Mouse (Mus musculus): Measurements from ENCODE around the gene Kansl2. TPM values are rescaled to one million over a fixed set of nuclear protein-coding genes. Genes with fewer than 3 reads are reported as not detected.
"Not testable (repeated sequence)": the region's sequence is repeated elsewhere in the genome, so short reads cannot be mapped to it uniquely, and the experiment has no call there.

Kansl2 gene
- polyA plus RNA-seq, 1 experiment from 2014 or later = 123 TPM

DNA sequence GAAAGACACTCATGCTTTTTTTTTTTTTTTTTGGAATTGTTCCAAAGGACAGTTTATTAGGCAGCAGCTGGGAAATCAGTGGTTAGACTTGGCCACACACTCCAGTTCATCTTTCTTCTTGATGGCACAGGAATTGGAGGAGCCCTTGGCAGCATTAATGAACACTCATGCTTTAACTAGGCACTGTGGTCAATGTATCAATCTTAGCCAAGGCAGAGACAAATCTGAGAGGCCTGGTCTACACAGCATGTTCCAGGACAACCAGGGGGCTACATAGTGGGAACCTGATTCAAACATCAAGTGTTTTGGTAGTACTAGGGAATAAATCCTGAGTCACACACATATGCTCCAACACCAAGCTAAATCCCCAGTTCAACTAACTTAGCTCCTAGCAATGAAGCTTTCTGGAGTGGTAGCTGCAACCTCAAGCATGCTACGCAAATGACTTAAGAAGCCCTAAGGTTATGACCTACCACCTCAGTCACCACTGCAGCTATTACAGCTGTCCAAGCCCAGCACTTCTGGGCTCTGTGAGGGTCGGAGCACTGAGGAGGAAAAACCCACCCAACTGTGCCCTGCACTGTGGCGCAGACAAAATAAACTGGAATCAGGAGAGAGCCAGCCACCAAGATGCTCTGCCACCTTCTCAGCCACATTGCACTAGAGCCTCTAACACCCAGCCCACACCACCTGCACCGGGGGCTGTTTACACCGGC, 6.8 kb downstream of the Kansl2 start:
- H3K4me3 ChIP-seq (ENCODE audit: low read length) = no peak overlapping the region
- H3K36me3 ChIP-seq (ENCODE audit: control insufficient read depth, insufficient read depth, low read length) = peaks cover 97% of the 10 kb centered on the region
- no peaks in the 10 kb centered on the region for H3K9me3 ChIP-seq (ENCODE audit: control insufficient read depth, low read length)
- H3K4me1 ChIP-seq (ENCODE audit: control insufficient read depth, insufficient read depth, low read length) = peaks cover 2% of the 10 kb centered on the region; the same call in 1 of the 2 replicates
- WGBS = 90% methylated on average over 5 of the region's 5 CpGs
- no peak overlapping the region for H3K4me2 ChIP-seq (replicated peaks; ENCODE audit: low read depth, low read length)
- H3K9ac ChIP-seq (ENCODE audit: low read depth, low read length) = no peak overlapping the region
- no peak for ATAC-seq (ENCODE audit: low FRiP score, low TSS enrichment)
- H3K27me3 ChIP-seq (ENCODE audit: control insufficient read depth, insufficient read depth, low read length) = no peaks in the 10 kb centered on the region
- H3K27ac ChIP-seq (ENCODE audit: low read depth, low read length) = no peak overlapping the region

- Histone ChIP-seq H3K27me3 (ENCODE audit: control insufficient read depth, insufficient read depth, low read length) (no peaks in the 10 kb centered on the region), H3K9me3 (ENCODE audit: control insufficient read depth, low read length) (no peaks in the 10 kb centered on the region), H3K27ac (ENCODE audit: low read depth, low read length) (no peak overlapping the region), H3K4me2 (replicated peaks; ENCODE audit: low read depth, low read length) (no peak overlapping the region), H3K4me3 (ENCODE audit: low read length) (no peak overlapping the region), H3K36me3 (ENCODE audit: control insufficient read depth, insufficient read depth, low read length) (peaks cover 97% of the 10 kb centered on the region), H3K4me1 (ENCODE audit: control insufficient read depth, insufficient read depth, low read length) (no peaks in the 10 kb centered on the region), H3K9ac (ENCODE audit: low read depth, low read length) (no peak overlapping the region)
- WGBS = 85% methylated on average over 5 of the region's 5 CpGs
- no peak for ATAC-seq (ENCODE audit: low FRiP score, low TSS enrichment)
Observed at GRCm38 (mm10) chr15:98526057-98526456, 8.0 kb downstream of the Kansl2 start.

- H3K36me3 ChIP-seq (ENCODE audit: control insufficient read depth, insufficient read depth, low read length) = peaks cover 77% of the 10 kb centered on the region
- 83% methylated on average over 3 of the region's 3 CpGs for WGBS
Observed at GRCm38 (mm10) chr15:98521245-98521644, 12.8 kb downstream of the Kansl2 start.

GRCm38 (mm10) chr15:98517380-98518355, 16.4 kb downstream of the Kansl2 start:
- H3K4me2 ChIP-seq (replicated peaks; ENCODE audit: low read depth, low read length) = no peak overlapping the region
- H3K9ac ChIP-seq (ENCODE audit: low read depth, low read length) = no peak overlapping the region
- H3K4me1 ChIP-seq (ENCODE audit: control insufficient read depth, insufficient read depth, low read length) = no peaks in the 10 kb centered on the region
- H3K27me3 ChIP-seq (ENCODE audit: control insufficient read depth, insufficient read depth, low read length) = no peaks in the 10 kb centered on the region
- no peaks in the 10 kb centered on the region for H3K9me3 ChIP-seq (ENCODE audit: control insufficient read depth, low read length)
- WGBS = 71% methylated on average over 16 of the region's 16 CpGs
- H3K4me3 ChIP-seq (ENCODE audit: low read length) = no peak overlapping the region
- H3K36me3 ChIP-seq (ENCODE audit: control insufficient read depth, insufficient read depth, low read length) = peaks cover 42% of the 10 kb centered on the region
- H3K27ac ChIP-seq (ENCODE audit: low read depth, low read length) = no peak overlapping the region
- no peak for ATAC-seq (ENCODE audit: low FRiP score, low TSS enrichment)

More at GRCm38 (mm10) chr15:98521245-98521644, 12.8 kb downstream of the Kansl2 start:
- H3K4me2 ChIP-seq (replicated peaks; ENCODE audit: low read depth, low read length) = no peak overlapping the region
- no peak overlapping the region for H3K27ac ChIP-seq (ENCODE audit: low read depth, low read length)
- H3K4me1 ChIP-seq (ENCODE audit: control insufficient read depth, insufficient read depth, low read length) = no peaks in the 10 kb centered on the region
- ATAC-seq (ENCODE audit: low FRiP score, low TSS enrichment) = no peak
- H3K9ac ChIP-seq (ENCODE audit: low read depth, low read length) = no peak overlapping the region
- H3K4me3 ChIP-seq (ENCODE audit: low read length) = no peak overlapping the region
- H3K27me3 ChIP-seq (ENCODE audit: control insufficient read depth, insufficient read depth, low read length) = no peaks in the 10 kb centered on the region
- H3K9me3 ChIP-seq (ENCODE audit: control insufficient read depth, low read length) = no peaks in the 10 kb centered on the region

DNA sequence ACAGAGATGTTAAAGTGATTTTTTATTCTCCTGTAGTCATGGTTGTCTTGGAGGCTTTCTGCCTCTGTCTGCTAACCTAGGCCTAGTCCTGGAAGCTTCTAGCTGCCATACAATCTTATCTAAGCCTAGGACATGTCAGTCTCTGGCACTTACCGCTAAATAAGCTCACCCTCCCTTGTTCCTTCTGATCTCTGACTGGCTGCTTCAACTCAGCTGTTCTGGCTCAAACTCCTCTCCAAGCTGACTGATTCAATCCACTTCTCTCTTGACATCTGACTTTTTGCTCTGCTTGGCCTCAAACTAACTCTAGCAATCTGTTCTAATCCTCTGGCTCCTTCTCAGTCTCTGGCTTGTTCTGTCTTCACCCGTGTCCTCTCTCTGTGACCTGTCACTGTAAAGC, 19.2 kb downstream of the Kansl2 start:
- not testable (repeated sequence) for H3K4me3 ChIP-seq (ENCODE audit: low read length); H3K27ac ChIP-seq (ENCODE audit: low read depth, low read length); H3K9me3 ChIP-seq (ENCODE audit: control insufficient read depth, low read length); H3K4me1 ChIP-seq (ENCODE audit: control insufficient read depth, insufficient read depth, low read length); H3K4me2 ChIP-seq (replicated peaks; ENCODE audit: low read depth, low read length); ATAC-seq (ENCODE audit: low FRiP score, low TSS enrichment); H3K27me3 ChIP-seq (ENCODE audit: control insufficient read depth, insufficient read depth, low read length); H3K9ac ChIP-seq (ENCODE audit: low read depth, low read length)
- 86% methylated on average over 2 of the region's 2 CpGs for WGBS
- peaks cover 16% of the 10 kb centered on the region for H3K36me3 ChIP-seq (ENCODE audit: control insufficient read depth, insufficient read depth, low read length)

GRCm38 (mm10) chr15:98514146-98514545, 19.9 kb downstream of the Kansl2 start:
- WGBS = 86% methylated on average over 8 of the region's 8 CpGs
- Histone ChIP-seq H3K27ac (ENCODE audit: low read depth, low read length) (no peak overlapping the region), H3K9me3 (ENCODE audit: control insufficient read depth, low read length) (no peaks in the 10 kb centered on the region), H3K9ac (ENCODE audit: low read depth, low read length) (no peak overlapping the region), H3K36me3 (ENCODE audit: control insufficient read depth, insufficient read depth, low read length) (peaks cover 11% of the 10 kb centered on the region), H3K4me3 (ENCODE audit: low read length) (no peak overlapping the region), H3K4me1 (ENCODE audit: control insufficient read depth, insufficient read depth, low read length) (0 out of 2 replicates have a peak, but pooled peaks cover 2% of the 10 kb centered on the region), H3K4me2 (replicated peaks; ENCODE audit: low read depth, low read length) (no peak overlapping the region), H3K27me3 (ENCODE audit: control insufficient read depth, insufficient read depth, low read length) (no peaks in the 10 kb centered on the region)
- no peak for ATAC-seq (ENCODE audit: low FRiP score, low TSS enrichment)

DNA sequence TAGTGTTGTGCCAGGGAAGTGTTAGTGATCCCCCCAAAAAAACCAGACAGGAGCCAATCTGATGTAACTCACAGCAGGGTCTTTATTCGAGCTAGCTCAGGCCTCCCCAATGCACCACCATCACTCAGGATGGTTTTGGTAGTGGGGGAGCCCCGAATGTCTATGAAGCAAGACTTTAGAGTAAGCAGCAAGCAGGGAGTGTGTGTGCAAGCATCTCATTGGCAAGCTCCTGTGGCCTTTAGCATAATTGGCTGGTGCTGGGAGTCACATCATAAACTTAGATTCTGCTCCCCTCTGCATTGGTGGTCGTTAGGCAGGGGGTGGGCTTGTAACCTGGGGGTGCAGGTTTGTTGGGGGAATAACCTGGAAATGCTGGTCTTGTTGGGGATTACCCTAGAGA, 20.4 kb downstream of the Kansl2 start:
- 64% methylated on average over 3 of the region's 3 CpGs for WGBS
- ATAC-seq (ENCODE audit: low FRiP score, low TSS enrichment); H3K9ac ChIP-seq (ENCODE audit: low read depth, low read length): not testable (repeated sequence)

GRCm38 (mm10) chr15:98512799-98513321, 21.2 kb downstream of the Kansl2 start:
- H3K4me1 ChIP-seq (ENCODE audit: control insufficient read depth, insufficient read depth, low read length) = 0 out of 2 replicates have a peak, but pooled peaks cover 2% of the 10 kb centered on the region
- H3K27ac ChIP-seq (ENCODE audit: low read depth, low read length) = no peak overlapping the region
- peaks cover 3% of the 10 kb centered on the region for H3K36me3 ChIP-seq (ENCODE audit: control insufficient read depth, insufficient read depth, low read length)
- no peak for ATAC-seq (ENCODE audit: low FRiP score, low TSS enrichment)
- WGBS = 52% methylated on average over 17 of the region's 17 CpGs
- no peak overlapping the region for H3K4me3 ChIP-seq (ENCODE audit: low read length)
- no peaks in the 10 kb centered on the region for H3K9me3 ChIP-seq (ENCODE audit: control insufficient read depth, low read length)
- no peak overlapping the region for H3K4me2 ChIP-seq (replicated peaks; ENCODE audit: low read depth, low read length)
- H3K9ac ChIP-seq (ENCODE audit: low read depth, low read length) = no peak overlapping the region
- H3K27me3 ChIP-seq (ENCODE audit: control insufficient read depth, insufficient read depth, low read length) = no peaks in the 10 kb centered on the region

More for the DNA sequence above, 20.4 kb downstream of the Kansl2 start:
- H3K27ac ChIP-seq (ENCODE audit: low read depth, low read length); H3K27me3 ChIP-seq (ENCODE audit: control insufficient read depth, insufficient read depth, low read length); H3K9me3 ChIP-seq (ENCODE audit: control insufficient read depth, low read length); H3K4me2 ChIP-seq (replicated peaks; ENCODE audit: low read depth, low read length); H3K4me1 ChIP-seq (ENCODE audit: control insufficient read depth, insufficient read depth, low read length); H3K4me3 ChIP-seq (ENCODE audit: low read length): not testable (repeated sequence)
- peaks cover 11% of the 10 kb centered on the region for H3K36me3 ChIP-seq (ENCODE audit: control insufficient read depth, insufficient read depth, low read length)
